In genomic region chr12:86896921-86897512, GRCm38 (mm10) we compare ENCODE assay signal across 8 mouse cellular contexts. TPM values are rescaled to one million over a fixed set of nuclear protein-coding genes. Genes with fewer than 3 reads are reported as not detected.
DNase-seq lines count a peak whose midpoint lies in the region; ATAC-seq and TF ChIP-seq lines count a peak whose summit lies in the region.

No protein-coding gene starts in this region.

- ATAC-seq in limb, embryonic 12.5 days (ENCODE audit: insufficient number of reproducible peaks, insufficient read depth, low FRiP score, low TSS enrichment, low read depth), result no peak

- no peaks in the 10 kb centered on the region for H3K79me2 ChIP-seq in liver, adult 2 months (ENCODE audit: control insufficient read depth, insufficient read depth, low read length)

- no peaks in the 10 kb centered on the region for H3K9me3 ChIP-seq in embryonic facial prominence, embryonic 10.5 days
- no peaks in the 10 kb centered on the region for H3K9me3 ChIP-seq in limb, embryonic 12.5 days

- H3K36me3 ChIP-seq in liver, adult 2 months (ENCODE audit: control insufficient read depth, insufficient read depth, low read length), result no peaks in the 10 kb centered on the region
- H3K36me3 ChIP-seq in embryonic facial prominence, embryonic 10.5 days (replicated peaks), result no peaks in the 10 kb centered on the region
- no peaks in the 10 kb centered on the region for H3K36me3 ChIP-seq in limb, embryonic 12.5 days

- peak overlapping the region; percentile 59 for H3K9ac ChIP-seq in liver, adult 2 months (ENCODE audit: low read depth, low read length)
- no peak overlapping the region for H3K9ac ChIP-seq in limb, embryonic 12.5 days (replicated peaks)

- TF ChIP-seq CTCF in liver, adult 2 months (IDR thresholded peaks at IDR 0.05; ENCODE audit: low read depth, low read length), result no peak

- H3K27me3 ChIP-seq in liver, adult 2 months (ENCODE audit: control insufficient read depth, insufficient read depth, low read length), result no peaks in the 10 kb centered on the region
- no peaks in the 10 kb centered on the region for H3K27me3 ChIP-seq in embryonic facial prominence, embryonic 10.5 days (replicated peaks; ENCODE audit: low read depth, poor library complexity, severe bottlenecking)
- no peaks in the 10 kb centered on the region for H3K27me3 ChIP-seq in limb, embryonic 12.5 days

- peaks cover 28% of the 10 kb centered on the region for H3K4me1 ChIP-seq in liver, adult 2 months (ENCODE audit: control insufficient read depth, insufficient read depth, low read length)
- H3K4me1 ChIP-seq in embryonic facial prominence, embryonic 10.5 days, result peaks cover 87% of the 10 kb centered on the region
- peaks cover 84% of the 10 kb centered on the region for H3K4me1 ChIP-seq in limb, embryonic 12.5 days (replicated peaks)

- H3K4me3 ChIP-seq in liver, adult 2 months (ENCODE audit: insufficient read depth, low read depth, low read length), result no peak overlapping the region
- peak overlapping the region; percentile 25; the same call in 1 of the 2 replicates for H3K4me3 ChIP-seq in embryonic facial prominence, embryonic 10.5 days
- H3K4me3 ChIP-seq in limb, embryonic 12.5 days (replicated peaks), result no peak overlapping the region

- TF ChIP-seq POLR2A in liver, adult 2 months (IDR thresholded peaks at IDR 0.05; ENCODE audit: extremely low read depth, insufficient read depth, low read length), result no peak

- DNase-seq in liver, adult 2 months (ENCODE audit: extremely low read depth, low read depth, low spot score), result peak; percentile 83
- DNase-seq in liver, result no peak
- no peak for DNase-seq in embryonic facial prominence, embryonic 10.5 days (ENCODE audit: low spot score)
- peak; percentile 72 to 81 for DNase-seq in heart, postnatal 10 days
- DNase-seq in naive thymus-derived CD4-positive, alpha-beta T cell, adult 2 months (ENCODE audit: low read depth), result peak; percentile 43
- no peak for DNase-seq in yolk sac, embryonic 10.5 days (ENCODE audit: low spot score)
- DNase-seq in c-Kit-positive CD71-positive TER-119-positive erythroid progenitor cells, embryonic 14.5 days (ENCODE audit: low spot score), result no peak

- H3K27ac ChIP-seq in liver, adult 2 months (replicated peaks; ENCODE audit: insufficient read depth, low read depth, low read length), result peak overlapping the region; percentile 98
- H3K27ac ChIP-seq in embryonic facial prominence, embryonic 10.5 days (replicated peaks), result peak overlapping the region; percentile 93
- peak overlapping the region; percentile 99 for H3K27ac ChIP-seq in limb, embryonic 12.5 days

- 6% methylated on average over 7 of the region's 7 CpGs for WGBS in liver, adult 2 months
- WGBS in embryonic facial prominence, embryonic 10.5 days, result 37% methylated on average over 7 of the region's 7 CpGs
- WGBS in limb, embryonic 12.5 days, result 40% methylated on average over 7 of the region's 7 CpGs

- peak overlapping the region; percentile 65 for H3K4me2 ChIP-seq in limb, embryonic 12.5 days

- intact Hi-C loops in heart, postnatal 10 days (cut with DNase I), result no loop called here

RNA-seq across cellular contexts. Expression of gene Irf2bpl, which starts 12.4 kb away (rescaled TPM):
- total RNA-seq in liver, adult 2 months (2014; rRNA removed), result 6.8 and 9.3 TPM in 2 replicates
- polyA plus RNA-seq in liver, adult 2 months (2012; rRNA removed), result 10.5 and 10.8 TPM in 2 replicates
- 13.5 and 17.3 TPM in 2 replicates for polyA plus RNA-seq in embryonic facial prominence, embryonic 10.5 days (2016; fragmentation: Nextera tagmentation; extraction: Ambion mirVana)
- 10 to 100 TPM; 60.3 to 67.5 TPM for total RNA-seq in heart, postnatal 10 days (2021)
- 55.7 and 57.2 TPM in 2 replicates for polyA plus RNA-seq in limb, embryonic 12.5 days (2016; fragmentation: Nextera tagmentation; extraction: Ambion mirVana)

RNA-seq across cellular contexts. Expression of gene Cipc, which starts 49.8 kb away (rescaled TPM):
- 15.7 and 26.4 TPM in 2 replicates for total RNA-seq in liver, adult 2 months (2014; rRNA removed)
- polyA plus RNA-seq in liver, adult 2 months (2012; rRNA removed), result 28.4 and 36.0 TPM in 2 replicates
- polyA plus RNA-seq in embryonic facial prominence, embryonic 10.5 days (2016; fragmentation: Nextera tagmentation; extraction: Ambion mirVana), result 35.1 and 37.1 TPM in 2 replicates
- total RNA-seq in heart, postnatal 10 days (2021), result 10 to 100 TPM; 36.5 to 45.1 TPM
- polyA plus RNA-seq in limb, embryonic 12.5 days (2016; fragmentation: Nextera tagmentation; extraction: Ambion mirVana), result 30.8 and 33.1 TPM in 2 replicates

Comparison
In these comparisons a context has a peak if more than half of its experiments do, and no peak if none do; other contexts are left out.
1. DNase-seq: peak in liver, adult 2 months (single experiment), heart, postnatal 10 days (2 of 2) and naive thymus-derived CD4-positive, alpha-beta T cell, adult 2 months (single experiment); none in liver (single experiment), embryonic facial prominence, embryonic 10.5 days (single experiment), yolk sac, embryonic 10.5 days (single experiment) and c-Kit-positive CD71-positive TER-119-positive erythroid progenitor cells, embryonic 14.5 days (single experiment).
2. Peak in every context shown above with its lines, with median percentiles within 50 percentile points of each other: H3K27ac ChIP-seq.